Mouse (Mus musculus): ENCODE results near the gene Nfkbil1. TPM values are rescaled to one million over a fixed set of nuclear protein-coding genes. Genes with fewer than 3 reads are reported as not detected.

The Nfkbil1 gene
- total RNA-seq, 2 experiments from 2014 or later, result 0.84 TPM; not detected in 1

- ATAC-seq (replicated peaks; ENCODE audit: low FRiP score, poor library complexity, severe bottlenecking), result no peak
These were observed 25.0 kb downstream of the Nfkbil1 start for GRCm38 (mm10) chr17:35210593-35210992.

GRCm38 (mm10) chr17:35209785-35210535 lies 25.6 kb downstream of the Nfkbil1 start:
- no peak for ATAC-seq (replicated peaks; ENCODE audit: low FRiP score, poor library complexity, severe bottlenecking)

- no peak for ATAC-seq (replicated peaks; ENCODE audit: low FRiP score, poor library complexity, severe bottlenecking)
These were observed 30.2 kb downstream of the Nfkbil1 start for GRCm38 (mm10) chr17:35205380-35205769.

- ATAC-seq (replicated peaks; ENCODE audit: low FRiP score, poor library complexity, severe bottlenecking), result no peak
These were observed 30.9 kb downstream of the Nfkbil1 start, which contains the start of gene Lta for GRCm38 (mm10) chr17:35204494-35205379. Gene Lta (minus strand): TSS chr17:35205351.

GRCm38 (mm10) chr17:35202442-35202841 lies 33.1 kb downstream of the Nfkbil1 start:
- no peak for ATAC-seq (replicated peaks; ENCODE audit: low FRiP score, poor library complexity, severe bottlenecking)

GRCm38 (mm10) chr17:35201787-35202186 lies 33.8 kb downstream of the Nfkbil1 start, which contains the start of gene Tnf:
Gene Tnf (minus strand): TSS chr17:35202007.
- no peak for ATAC-seq (replicated peaks; ENCODE audit: low FRiP score, poor library complexity, severe bottlenecking)

GRCm38 (mm10) chr17:35201128-35201527 lies 34.5 kb downstream of the Nfkbil1 start:
- no peak for ATAC-seq (replicated peaks; ENCODE audit: low FRiP score, poor library complexity, severe bottlenecking)

- no peak for ATAC-seq (replicated peaks; ENCODE audit: low FRiP score, poor library complexity, severe bottlenecking)
These were observed 35.2 kb downstream of the Nfkbil1 start for GRCm38 (mm10) chr17:35200398-35200797.

GRCm38 (mm10) chr17:35198946-35199345 lies 36.6 kb downstream of the Nfkbil1 start:
- no peak for ATAC-seq (replicated peaks; ENCODE audit: low FRiP score, poor library complexity, severe bottlenecking)

- ATAC-seq (replicated peaks; ENCODE audit: low FRiP score, poor library complexity, severe bottlenecking), result no peak
These were observed 37.6 kb downstream of the Nfkbil1 start for GRCm38 (mm10) chr17:35198029-35198428.

GRCm38 (mm10) chr17:35197126-35197525 lies 38.5 kb downstream of the Nfkbil1 start:
- ATAC-seq (replicated peaks; ENCODE audit: low FRiP score, poor library complexity, severe bottlenecking), result no peak

GRCm38 (mm10) chr17:35196321-35196641 lies 39.3 kb downstream of the Nfkbil1 start:
- no peak for ATAC-seq (replicated peaks; ENCODE audit: low FRiP score, poor library complexity, severe bottlenecking)

GRCm38 (mm10) chr17:35195631-35196320 lies 39.8 kb downstream of the Nfkbil1 start:
- ATAC-seq (replicated peaks; ENCODE audit: low FRiP score, poor library complexity, severe bottlenecking), result peak; percentile 75; the same call in 1 of the 2 replicates

GRCm38 (mm10) chr17:35194844-35195630 lies 40.6 kb downstream of the Nfkbil1 start:
- ATAC-seq (replicated peaks; ENCODE audit: low FRiP score, poor library complexity, severe bottlenecking), result no peak

GRCm38 (mm10) chr17:35193881-35194843 lies 41.4 kb downstream of the Nfkbil1 start, which contains the start of gene Ltb:
Gene Ltb (plus strand): TSS chr17:35194439.
- ATAC-seq (replicated peaks; ENCODE audit: low FRiP score, poor library complexity, severe bottlenecking), result no peak

- no peak for ATAC-seq (replicated peaks; ENCODE audit: low FRiP score, poor library complexity, severe bottlenecking)
These were observed 42.7 kb downstream of the Nfkbil1 start for GRCm38 (mm10) chr17:35192924-35193323.

- no peak for ATAC-seq (replicated peaks; ENCODE audit: low FRiP score, poor library complexity, severe bottlenecking)
These were observed 43.9 kb downstream of the Nfkbil1 start for GRCm38 (mm10) chr17:35191723-35192122.

- ATAC-seq (replicated peaks; ENCODE audit: low FRiP score, poor library complexity, severe bottlenecking), result no peak
These were observed 45.5 kb downstream of the Nfkbil1 start for GRCm38 (mm10) chr17:35190096-35190495.
